Mouse (Mus musculus): ENCODE results near the gene Stk40. TPM values are rescaled to one million over a fixed set of nuclear protein-coding genes. Genes with fewer than 3 reads are reported as not detected.
"Not testable (repeated sequence)": the region's sequence is repeated elsewhere in the genome, so short reads cannot be mapped to it uniquely, and the experiment has no call there.

Gene Stk40
- polyA plus RNA-seq, 1 experiment, result 24.4 TPM

DNA sequence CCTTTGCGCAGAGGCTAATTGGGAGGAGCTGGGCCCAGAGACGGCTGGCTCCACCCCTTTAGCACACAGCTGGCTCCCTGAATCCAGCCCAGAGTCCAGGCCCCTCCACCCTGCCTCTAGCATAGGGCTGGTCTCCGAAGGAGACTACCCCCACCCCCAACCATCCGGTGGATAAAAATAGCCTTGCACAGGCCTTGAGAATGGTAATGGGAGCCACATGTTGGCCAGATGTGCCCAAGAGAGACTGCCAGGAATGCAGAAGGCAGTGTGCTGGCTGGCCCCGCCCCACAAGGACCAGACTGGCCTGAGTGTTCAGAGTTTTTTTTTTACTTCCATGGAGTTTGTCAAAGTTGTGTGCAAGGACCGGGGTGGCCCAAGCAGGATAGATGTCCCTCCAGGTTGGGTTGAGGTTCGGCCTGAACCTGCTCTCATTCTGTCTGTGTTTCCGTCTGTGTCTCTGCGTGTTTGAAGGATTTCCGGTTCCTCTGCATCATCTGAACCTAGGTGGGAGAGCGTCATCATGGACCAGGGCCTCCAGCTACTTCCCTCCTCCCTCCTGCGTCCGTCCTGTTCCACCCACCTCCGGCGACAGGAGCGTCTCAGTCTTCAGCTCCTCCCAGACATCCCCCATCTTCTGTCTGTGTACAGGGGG lies 46.7 kb downstream of the Stk40 start:
- WGBS, result 68% methylated on average over 16 of the region's 16 CpGs
- no peak for DNase-seq (ENCODE audit: low read depth, low spot score)

DNA sequence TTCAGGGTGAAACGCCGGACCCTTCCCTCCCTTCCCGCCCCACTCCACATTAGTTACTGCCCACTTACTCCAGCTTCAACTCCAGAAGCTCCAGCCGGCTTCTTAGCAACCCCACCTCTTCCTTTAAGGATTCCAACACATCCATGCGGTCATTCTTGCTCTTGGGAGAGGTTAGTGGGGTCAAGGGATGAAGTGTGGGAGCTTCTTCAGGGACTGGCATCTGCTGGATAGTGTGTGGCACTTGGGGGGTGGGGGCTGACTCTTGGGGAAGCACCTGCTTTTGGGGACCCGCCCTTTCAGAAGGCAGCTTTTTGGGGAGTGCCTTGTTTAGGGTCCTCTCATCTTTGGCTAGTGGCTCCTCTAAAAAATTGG lies 47.2 kb downstream of the Stk40 start:
- no peak for DNase-seq (ENCODE audit: low read depth, low spot score)
- 71% methylated on average over 6 of the region's 6 CpGs for WGBS

DNA sequence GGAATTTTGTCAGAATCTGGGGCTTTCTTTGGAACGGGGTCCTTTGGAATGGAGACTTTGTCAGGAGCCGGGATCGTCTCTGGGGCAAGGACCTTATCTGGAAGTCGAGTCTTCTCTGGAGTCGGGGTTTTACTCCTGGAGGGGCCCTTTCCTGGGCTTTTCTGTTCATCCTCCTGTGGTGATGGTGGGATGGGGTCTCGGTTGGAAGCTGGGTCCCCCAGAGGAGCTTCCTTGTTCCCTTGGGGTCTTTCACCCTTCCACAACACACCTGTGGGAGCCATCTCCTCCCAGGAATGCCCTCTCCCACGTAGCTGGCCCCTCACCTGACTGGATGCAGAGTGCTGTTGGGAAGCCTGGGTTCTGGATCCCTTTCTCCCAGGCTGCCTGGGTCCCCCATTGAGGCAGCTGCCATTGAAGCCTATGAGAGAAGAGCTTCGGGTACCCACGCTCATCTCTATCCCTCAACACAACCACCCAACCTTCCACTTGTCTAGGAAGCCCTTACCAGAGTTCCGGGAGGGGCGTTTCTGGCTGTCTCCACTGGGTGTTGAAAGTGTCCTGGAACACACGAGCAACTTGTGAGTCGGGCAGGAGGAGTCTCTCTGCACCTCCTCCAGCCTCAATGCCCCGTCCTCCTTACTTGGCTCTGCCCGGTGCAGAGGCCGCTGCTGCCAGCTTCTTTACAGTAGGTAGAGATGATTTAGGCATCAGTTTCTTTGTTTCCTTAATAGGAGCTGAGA lies 48.1 kb downstream of the Stk40 start:
- no peak for DNase-seq (ENCODE audit: low read depth, low spot score)
- WGBS, result 83% methylated on average over 16 of the region's 16 CpGs

DNA sequence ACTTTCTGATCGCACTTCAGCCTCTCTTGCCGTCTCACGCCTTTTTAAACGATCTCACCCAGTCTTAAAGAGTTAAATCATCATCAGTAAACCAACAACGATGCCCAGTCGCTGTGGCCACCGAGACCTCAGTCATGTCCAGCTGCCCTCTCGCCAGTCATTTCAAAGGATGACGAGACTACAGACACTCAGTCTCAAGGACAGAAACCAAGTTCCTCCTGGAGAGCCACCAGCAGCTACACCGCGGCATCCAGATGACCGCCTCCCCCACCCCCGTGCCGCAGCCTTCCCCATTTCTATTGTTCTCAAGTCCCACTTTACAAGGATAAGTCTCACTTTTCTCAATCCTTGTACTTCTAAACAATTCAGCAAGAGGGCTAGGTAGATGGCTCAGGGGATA lies 49.1 kb downstream of the Stk40 start:
- 64% methylated on average over 14 of the region's 14 CpGs for WGBS
- DNase-seq (ENCODE audit: low read depth, low spot score), result no peak

DNA sequence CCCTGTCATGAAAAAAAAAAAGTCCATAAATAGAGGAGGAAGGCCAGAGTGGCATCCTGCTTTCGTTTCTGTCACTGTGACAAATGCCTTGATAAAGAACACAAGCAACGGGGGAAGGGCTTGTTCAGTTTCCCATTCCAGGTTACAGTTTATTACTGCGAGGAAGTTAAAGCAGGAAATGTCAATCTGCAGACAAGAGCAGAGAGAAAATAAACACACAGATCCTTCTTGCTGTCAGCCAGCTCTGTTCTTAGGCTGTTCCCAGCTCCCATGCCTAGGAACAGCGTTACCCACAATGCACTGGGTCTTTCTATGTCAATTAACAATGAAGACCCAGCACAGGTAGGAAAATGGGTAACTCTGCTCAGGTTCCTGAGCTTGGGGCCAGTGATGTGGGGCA lies 51.4 kb downstream of the Stk40 start:
- 17% methylated on average over 4 of the region's 4 CpGs for WGBS

DNA sequence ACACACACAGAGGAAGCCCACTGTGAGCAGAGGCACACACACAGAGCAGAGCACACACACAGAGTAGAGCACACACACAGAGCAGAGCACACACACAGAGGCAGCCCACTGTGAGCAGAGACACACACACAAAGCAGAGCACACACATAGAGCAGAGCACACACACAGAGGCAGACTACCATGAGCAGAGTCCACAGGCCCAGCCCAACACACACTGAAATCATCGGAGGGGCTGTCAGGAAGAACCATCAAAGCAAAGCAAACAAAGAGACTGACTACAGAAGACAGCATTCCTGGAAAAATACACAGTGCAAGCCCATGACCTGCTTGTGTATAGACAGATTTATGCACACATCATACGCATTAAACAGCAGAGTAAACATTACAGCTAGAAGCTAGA lies 52.1 kb downstream of the Stk40 start:
- WGBS, result 9% methylated on average over 2 of the region's 2 CpGs
- no peak for DNase-seq (ENCODE audit: low read depth, low spot score)

More for the DNA sequence above, 51.4 kb downstream of the Stk40 start:
- no peak for DNase-seq (ENCODE audit: low read depth, low spot score)

DNA sequence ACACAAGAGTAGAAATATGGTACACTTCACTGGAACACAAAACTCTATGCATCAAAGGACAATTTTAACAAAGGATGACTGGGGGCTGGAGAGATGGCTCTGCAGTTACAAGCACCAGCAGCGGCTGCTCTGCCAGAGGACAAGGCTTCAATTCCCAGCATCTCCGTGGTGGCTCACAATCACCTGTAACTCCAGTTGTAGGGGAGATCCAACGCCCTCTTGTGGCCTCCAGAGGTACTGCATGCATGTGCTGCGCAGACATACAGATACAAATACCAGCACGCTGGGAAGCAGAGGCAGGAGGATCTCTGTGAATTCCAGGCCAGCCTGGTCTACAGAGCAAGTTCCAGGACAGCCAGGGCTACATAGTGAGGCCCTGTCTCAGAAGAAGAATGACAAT lies 52.9 kb downstream of the Stk40 start:
- WGBS, result 60% methylated on average over 5 of the region's 5 CpGs
- DNase-seq (ENCODE audit: low read depth, low spot score), result no peak

DNA sequence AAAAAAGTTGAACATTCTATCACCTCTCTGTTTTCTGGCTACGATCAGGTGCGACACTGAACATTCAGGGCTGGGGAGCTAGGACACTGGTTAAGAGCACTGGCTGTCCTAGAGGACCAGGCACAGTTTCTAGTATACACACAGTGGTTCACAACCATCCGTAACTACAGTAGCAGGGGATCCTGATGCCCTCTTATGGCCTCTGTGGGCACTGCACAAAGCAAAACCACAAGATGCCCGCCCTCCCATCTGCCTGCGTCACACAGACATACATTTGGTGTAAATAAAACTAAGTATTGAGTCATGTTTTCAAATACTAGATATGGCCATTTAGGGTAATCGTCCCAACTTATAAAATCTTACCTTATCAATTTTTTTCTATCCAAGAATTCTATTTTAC lies 53.8 kb downstream of the Stk40 start:
- DNase-seq (ENCODE audit: low read depth, low spot score), result no peak
- 91% methylated on average over 6 of the region's 6 CpGs for WGBS

DNA sequence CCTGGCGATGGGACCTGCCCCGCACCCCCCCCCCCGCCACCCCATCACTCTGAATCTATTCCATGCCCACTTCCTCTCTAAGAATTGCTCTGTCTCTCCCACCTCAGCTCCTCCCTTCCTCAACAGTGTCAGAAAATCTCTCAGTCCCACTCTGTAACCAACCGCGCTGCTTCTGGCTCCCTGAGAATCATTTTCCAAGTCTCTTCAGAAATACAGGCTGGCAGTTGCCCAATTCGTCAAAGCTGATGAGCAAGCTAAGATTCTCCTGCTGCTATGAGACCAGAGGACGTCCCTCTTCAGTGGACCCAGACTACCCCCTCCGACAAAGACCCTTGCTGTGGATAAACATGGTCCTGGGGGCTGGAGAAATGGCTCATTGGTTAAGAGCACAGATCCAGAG lies 55.7 kb downstream of the Stk40 start:
- WGBS, result 82% methylated on average over 8 of the region's 8 CpGs
- no peak for DNase-seq (ENCODE audit: low read depth, low spot score)

DNA sequence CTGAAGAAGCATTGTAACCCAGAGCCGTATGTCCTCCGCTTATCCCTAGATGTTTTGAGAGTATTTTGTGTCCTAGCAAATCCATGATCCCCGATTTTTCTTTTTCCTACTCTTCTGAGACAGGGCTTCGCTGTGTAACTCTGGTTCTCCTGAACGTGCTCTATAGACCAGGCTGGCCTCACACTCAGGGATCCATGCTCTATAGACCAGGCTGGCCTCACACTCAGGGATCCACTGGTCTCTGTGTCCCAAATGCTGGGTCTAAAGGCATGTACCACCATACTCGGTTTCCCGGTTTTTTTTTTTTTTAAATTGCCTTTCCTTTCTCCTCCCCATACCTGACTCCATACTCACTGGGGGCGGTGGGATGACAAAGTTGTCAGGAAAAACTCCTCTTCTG lies 57.2 kb downstream of the Stk40 start:
- WGBS, result 90% methylated on average over 8 of the region's 8 CpGs
- DNase-seq (ENCODE audit: low read depth, low spot score), result no peak

DNA sequence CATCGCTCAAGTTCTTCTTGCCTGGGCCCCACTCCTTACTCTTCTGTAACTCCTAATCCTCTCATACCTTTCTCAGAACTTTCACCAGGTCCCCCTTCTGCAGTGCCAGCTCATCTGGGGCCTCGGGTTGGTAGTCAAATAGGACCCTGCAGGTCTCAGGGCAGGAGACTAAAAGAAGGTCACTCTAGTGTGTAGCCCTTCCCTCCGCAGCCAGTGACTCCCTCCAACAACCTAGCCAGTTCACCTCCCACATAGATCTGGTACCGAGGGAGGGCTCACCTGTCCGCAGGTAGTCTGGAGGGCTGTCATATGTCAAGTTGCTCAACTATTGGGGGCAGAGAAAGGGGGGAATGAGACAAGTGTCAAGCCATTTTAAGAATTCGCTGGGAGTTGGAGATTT lies 57.7 kb downstream of the Stk40 start:
- DNase-seq (ENCODE audit: low read depth, low spot score), result no peak
- WGBS, result 91% methylated on average over 6 of the region's 6 CpGs

DNA sequence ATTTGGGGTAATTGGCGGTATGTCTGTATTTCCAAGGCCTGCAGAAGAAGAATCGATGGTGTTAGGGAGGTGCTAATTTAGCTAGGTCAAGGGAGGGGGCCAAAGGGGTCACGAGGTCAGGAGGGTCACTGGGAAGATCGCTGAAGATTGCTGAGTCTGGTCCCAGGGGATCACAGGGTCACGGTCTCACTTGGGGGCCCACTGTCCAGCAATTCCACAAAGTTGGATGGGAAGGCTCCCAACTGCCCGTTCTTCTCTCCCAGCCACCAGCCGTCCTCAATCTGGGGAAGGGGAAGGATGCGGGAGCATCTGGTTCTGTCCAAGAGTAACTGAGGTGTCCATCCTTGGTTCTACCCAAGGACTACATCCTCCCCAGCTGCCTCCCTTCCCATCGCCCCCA lies 58.2 kb downstream of the Stk40 start:
- DNase-seq (ENCODE audit: low read depth, low spot score), result no peak
- 66% methylated on average over 9 of the region's 9 CpGs for WGBS

DNA sequence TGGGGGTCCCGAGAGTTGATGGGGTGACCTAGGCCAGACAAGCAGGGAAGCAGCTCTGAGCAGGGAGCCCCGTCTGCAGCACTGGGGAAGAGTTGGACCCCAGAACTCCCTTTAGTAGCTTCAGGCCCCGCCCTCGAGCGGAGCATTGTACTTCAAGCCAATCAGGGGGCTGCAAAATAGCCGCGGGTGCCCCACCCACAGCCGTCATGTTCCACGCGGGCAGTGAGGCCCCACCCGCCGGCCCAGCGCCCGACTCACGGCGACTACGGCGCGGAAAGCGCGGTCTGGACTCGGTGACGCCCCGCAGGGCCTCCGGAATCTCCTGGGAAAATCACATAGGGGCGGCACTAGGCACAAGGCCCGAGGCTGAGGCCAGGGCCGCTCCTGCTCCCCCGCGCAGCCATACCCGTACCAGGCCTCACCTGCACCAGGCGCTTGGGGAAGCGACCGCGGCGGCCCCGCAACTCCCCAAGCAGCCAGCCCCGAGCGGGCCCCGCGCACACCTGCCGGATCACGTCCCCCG lies 58.8 kb downstream of the Stk40 start:
- WGBS, result under 1% methylated on average over 44 of the region's 44 CpGs
- DNase-seq (ENCODE audit: low read depth, low spot score), result no peak

DNA sequence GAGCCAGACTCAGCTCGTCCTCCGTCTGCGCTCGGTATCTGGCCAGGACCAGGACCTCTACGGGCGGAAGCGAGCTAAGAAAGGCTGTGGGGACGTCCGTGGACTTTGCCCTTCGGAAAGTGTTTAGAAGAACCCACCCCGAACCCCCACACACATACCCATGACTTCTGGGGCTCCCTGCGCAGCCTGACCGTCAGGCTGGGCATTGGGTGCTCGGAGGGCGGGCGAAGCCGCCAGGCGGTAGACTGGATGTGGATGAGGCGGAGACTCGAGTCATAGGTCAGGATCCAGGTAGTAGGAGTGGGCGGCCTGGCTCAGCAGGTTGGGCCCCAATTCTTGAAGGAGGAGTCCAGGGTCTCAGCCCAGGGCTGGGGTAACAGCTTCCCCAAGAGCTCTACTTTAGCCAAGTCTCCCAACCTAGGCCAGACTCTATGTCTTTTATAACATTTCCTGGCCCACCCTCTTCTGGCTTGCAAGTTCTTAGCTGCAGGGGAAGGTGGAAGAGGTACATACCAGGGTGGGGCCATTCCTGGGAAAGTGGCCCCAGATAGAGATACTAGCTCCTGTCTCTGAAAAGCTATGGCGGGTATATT lies 59.4 kb downstream of the Stk40 start, which contains the start of gene Sh3d21:
Gene Sh3d21 (minus strand): TSS at position 425 of the 593 bp plus-strand sequence.
- 4% methylated on average over 22 of the region's 22 CpGs for WGBS
- no peak for DNase-seq (ENCODE audit: low read depth, low spot score)

DNA sequence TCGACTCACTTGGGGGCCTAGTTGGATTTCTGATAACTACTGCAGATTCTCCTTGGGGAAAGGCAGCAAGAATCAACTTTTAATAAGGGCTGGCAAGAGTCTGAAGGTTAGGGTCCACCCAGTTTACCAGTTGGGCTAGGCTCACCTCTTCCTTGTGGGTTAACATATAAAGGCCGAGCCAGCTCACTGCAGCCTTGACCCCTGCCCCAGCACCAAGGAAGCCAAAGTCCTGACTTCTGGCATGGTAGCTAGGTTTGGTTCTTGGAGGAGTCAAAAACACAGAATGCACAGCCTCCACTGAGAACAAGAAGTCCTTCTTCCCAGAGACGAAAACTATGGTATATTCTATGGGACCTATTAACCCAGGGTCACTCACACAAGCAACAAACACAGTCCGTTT lies 59.9 kb downstream of the Stk40 start:
- WGBS, result 35% methylated on average over 4 of the region's 4 CpGs
- peak; percentile 55 for DNase-seq (ENCODE audit: low read depth, low spot score)

DNA sequence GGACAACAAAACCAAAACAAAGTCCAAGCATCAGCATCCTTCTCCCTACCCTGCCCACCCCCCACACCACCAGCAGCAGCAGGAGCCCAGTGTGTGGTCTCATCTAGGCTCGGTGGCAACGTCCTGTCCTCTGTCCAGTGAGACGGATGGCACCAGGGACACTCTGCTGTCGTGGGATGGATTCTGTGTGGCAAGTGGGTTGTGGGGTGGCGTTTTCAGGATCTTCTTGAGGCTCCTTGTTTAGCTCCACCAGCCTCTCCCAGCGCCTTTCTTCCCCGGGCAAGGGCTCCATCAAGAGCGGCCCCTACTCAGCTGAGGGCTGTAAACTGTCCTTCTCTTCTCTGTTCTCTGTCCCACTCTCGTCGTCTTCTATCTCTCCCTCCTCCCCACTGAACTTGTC lies 61.3 kb downstream of the Stk40 start:
- WGBS, result 69% methylated on average over 9 of the region's 10 CpGs

DNA sequence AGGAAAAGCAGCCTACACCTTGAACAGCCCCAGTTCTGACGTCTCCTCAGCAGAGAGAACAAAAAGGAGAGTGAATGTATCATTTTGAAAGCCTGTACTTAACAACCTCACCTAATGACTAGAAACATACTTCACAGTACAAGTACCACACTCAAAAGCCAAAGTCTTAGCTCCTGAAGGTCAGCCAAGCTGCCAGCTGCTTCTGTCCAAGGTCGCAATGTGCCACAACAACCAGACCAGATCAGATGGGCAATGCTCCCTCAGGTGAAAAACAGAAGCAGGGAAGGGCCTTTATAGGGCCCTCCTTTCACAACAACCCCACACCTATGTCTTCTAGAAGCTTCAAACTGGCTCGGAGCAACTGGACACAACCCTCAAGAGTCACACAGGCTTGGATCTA lies 62.3 kb downstream of the Stk40 start:
- no peak for DNase-seq (ENCODE audit: low read depth, low spot score)
- WGBS, result 68% methylated on average over 3 of the region's 3 CpGs

More for the DNA sequence above, 61.3 kb downstream of the Stk40 start:
- not testable (repeated sequence) for DNase-seq (ENCODE audit: low read depth, low spot score)

DNA sequence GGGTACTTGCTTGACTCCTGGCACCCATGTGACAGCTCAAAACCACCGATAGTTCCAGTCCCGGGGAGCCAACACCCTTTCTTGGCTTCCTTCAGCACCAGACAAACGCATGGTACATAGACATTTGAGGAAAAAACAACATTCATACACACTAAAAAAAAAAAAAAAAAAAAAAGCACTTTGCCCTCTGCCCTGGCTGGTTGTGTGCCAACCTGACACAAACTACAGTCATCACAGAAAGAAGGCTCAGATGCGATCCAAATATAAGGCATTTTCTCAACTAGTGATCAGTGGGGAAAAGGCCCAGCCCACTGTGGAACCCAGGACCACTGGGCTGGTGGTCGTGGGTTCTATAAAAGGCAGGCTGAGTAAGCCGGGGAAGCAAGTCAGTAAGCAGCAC lies 65.1 kb downstream of the Stk40 start:
- WGBS, result 46% methylated on average over 6 of the region's 6 CpGs

DNA sequence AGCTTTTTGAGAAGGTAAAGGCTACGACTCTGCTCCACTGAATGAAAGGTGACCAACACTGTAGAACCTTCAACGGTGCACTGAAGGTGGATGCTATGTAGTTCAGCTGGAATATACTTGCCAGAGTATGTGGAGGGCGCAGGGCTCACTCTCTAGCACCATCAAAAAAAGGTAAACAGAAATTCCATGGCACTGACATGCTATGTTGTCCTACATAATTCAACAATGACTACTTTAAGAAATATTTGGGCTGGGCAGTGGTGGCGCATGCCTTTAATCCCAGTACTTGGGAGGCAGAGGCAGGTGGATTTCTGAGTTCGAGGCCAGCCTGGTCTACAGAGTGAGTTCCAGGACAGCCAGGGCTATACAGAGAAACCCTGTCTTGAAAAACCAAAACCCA lies 67.0 kb downstream of the Stk40 start:
- 92% methylated on average over 5 of the region's 5 CpGs for WGBS
- DNase-seq (ENCODE audit: low read depth, low spot score), result not testable (repeated sequence)

More for the DNA sequence above, 65.1 kb downstream of the Stk40 start:
- DNase-seq (ENCODE audit: low read depth, low spot score), result no peak

DNA sequence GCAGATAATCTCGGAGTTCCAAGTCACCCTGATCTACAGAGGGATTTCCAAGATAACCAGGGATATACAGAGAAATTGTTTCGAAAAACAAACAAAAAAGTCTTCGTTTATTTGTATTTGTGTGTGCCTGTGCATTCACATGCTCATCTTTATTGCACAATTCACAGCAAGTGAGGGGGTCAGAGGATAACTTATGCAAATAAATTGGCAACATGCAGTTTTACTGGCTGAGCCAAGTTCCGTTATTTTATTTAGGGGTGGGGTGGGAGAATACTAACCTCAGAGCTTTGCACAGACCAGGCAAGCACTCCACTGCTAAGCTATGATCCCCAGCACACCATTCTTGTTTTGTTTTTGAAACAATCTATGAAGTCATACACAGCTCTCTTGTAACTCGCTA lies 70.0 kb downstream of the Stk40 start:
- DNase-seq (ENCODE audit: low read depth, low spot score), result no peak
- WGBS, result 64% methylated on average over 5 of the region's 5 CpGs

DNA sequence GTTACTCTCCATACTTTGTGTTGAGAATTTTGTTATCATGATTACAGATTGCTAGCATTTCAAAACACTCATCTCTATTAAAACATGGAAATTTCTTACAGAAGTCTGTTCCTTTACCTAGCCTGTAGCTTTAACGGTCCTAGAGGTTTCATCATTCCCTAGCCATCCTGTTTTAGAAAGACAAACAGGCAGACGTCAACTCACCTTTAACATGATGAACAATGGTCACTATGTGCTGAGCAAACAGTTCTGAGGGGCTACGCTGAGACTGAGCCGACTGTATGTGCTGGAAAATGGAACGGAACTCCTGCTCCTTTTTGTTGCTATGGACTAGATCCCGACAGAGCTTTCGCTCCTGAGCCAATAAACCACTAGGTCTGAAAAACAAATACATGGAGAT lies 72.2 kb downstream of the Stk40 start:
- DNase-seq (ENCODE audit: low read depth, low spot score), result not testable (repeated sequence)
- 78% methylated on average over 7 of the region's 7 CpGs for WGBS

All from large intestine, adult 2 months (tissue).